Mouse (Mus musculus): ENCODE measurements around the gene Drd1. TPM values are rescaled to one million over a fixed set of nuclear protein-coding genes. Genes with fewer than 3 reads are reported as not detected.

Gene Drd1
- total RNA-seq, 1 experiment from 2014 or later: not detected

GRCm38 (mm10) chr13:54035541-54035940 lies 20.0 kb downstream of the Drd1 start:
- no peak for ATAC-seq (replicated peaks in 1 of 2; ENCODE audit: insufficient read depth in 1 of 2, low FRiP score in 2 of 2, low TSS enrichment in 1 of 2, low read depth in 1 of 2, poor library complexity in 2 of 2, severe bottlenecking in 2 of 2)

- no peak for ATAC-seq (replicated peaks in 1 of 2; ENCODE audit: insufficient read depth in 1 of 2, low FRiP score in 2 of 2, low TSS enrichment in 1 of 2, low read depth in 1 of 2, poor library complexity in 2 of 2, severe bottlenecking in 2 of 2)
These were observed 21.9 kb downstream of the Drd1 start for GRCm38 (mm10) chr13:54033653-54034052.

GRCm38 (mm10) chr13:54027079-54027478 lies 28.4 kb downstream of the Drd1 start:
- ATAC-seq (replicated peaks in 1 of 2; ENCODE audit: insufficient read depth in 1 of 2, low FRiP score in 2 of 2, low TSS enrichment in 1 of 2, low read depth in 1 of 2, poor library complexity in 2 of 2, severe bottlenecking in 2 of 2): no peak

GRCm38 (mm10) chr13:54023311-54023710 lies 32.2 kb downstream of the Drd1 start:
- no peak for ATAC-seq (replicated peaks in 1 of 2; ENCODE audit: insufficient read depth in 1 of 2, low FRiP score in 2 of 2, low TSS enrichment in 1 of 2, low read depth in 1 of 2, poor library complexity in 2 of 2, severe bottlenecking in 2 of 2)

GRCm38 (mm10) chr13:54008716-54009115 lies 46.8 kb downstream of the Drd1 start:
- ATAC-seq (replicated peaks in 1 of 2; ENCODE audit: insufficient read depth in 1 of 2, low FRiP score in 2 of 2, low TSS enrichment in 1 of 2, low read depth in 1 of 2, poor library complexity in 2 of 2, severe bottlenecking in 2 of 2): no peak

Other genes with a start within 250 kb of the Drd1 start
- 54.8 and 74.3 TPM in 2 replicates for gene Sfxn1, start 16.2 kb upstream of the Drd1 start, total RNA-seq (2017)
- gene Hrh2, start 136.4 kb upstream of the Drd1 start, total RNA-seq (2017): 5.7 and 5.9 TPM in 2 replicates